Mouse (Mus musculus) C2C12 (cell line): ENCODE measurements at regions not wholly inside any gene's neighbourhood (a gene's known extent, or its start where the extent isn't known, plus 50 kb on each side); places are given as distances from the start of the nearest gene placed in this dataset.

Experiments
- H3K27me3 ChIP-seq: one replicate; pipeline ENCODE4 v1.6.1; 2011; ENCODE audit not compliant: control insufficient read depth, insufficient read depth, insufficient read length
- H3K36me3 ChIP-seq: one replicate; pipeline ENCODE4 v1.6.1; 2011; ENCODE audit not compliant: control insufficient read depth, insufficient read depth
- H3K4me3 ChIP-seq: one replicate; pipeline ENCODE4 v1.5.1; 2011; ENCODE audit warnings: mild to moderate bottlenecking, control low read depth; ENCODE audit not compliant: poor library complexity, insufficient read depth, severe bottlenecking
- H3K79me2 ChIP-seq: one replicate; pipeline ENCODE4 v1.6.1; 2011; ENCODE audit not compliant: control insufficient read depth, insufficient read depth
- H3K79me3 ChIP-seq: one replicate; pipeline ENCODE4 v1.6.1; 2011; ENCODE audit warnings: low read depth, control low read depth
- H3ac ChIP-seq: one replicate; pipeline ENCODE3; 2011; ENCODE audit warnings: low read depth; ENCODE audit not compliant: control insufficient read depth, insufficient read length
- CEBPB ChIP-seq: IDR thresholded peaks from one replicate; pipeline ENCODE4 v1.6.1; 2011; ENCODE audit warnings: low read depth, mild to moderate bottlenecking, control low read depth, moderate library complexity
- CTCF ChIP-seq: IDR thresholded peaks from one replicate; pipeline ENCODE4 v1.5.1; 2011; ENCODE audit not compliant: control insufficient read depth, insufficient read depth, insufficient read length
- FOSL1 ChIP-seq: IDR thresholded peaks from one replicate; pipeline ENCODE4 v1.8.0; 2011; ENCODE audit warnings: mild to moderate bottlenecking, low read length; ENCODE audit not compliant: poor library complexity, insufficient read depth, severe bottlenecking
- MAX ChIP-seq: IDR thresholded peaks from one replicate; pipeline ENCODE4 v1.6.1; 2011; ENCODE audit warnings: mild to moderate bottlenecking, control low read depth
- MYOD1 ChIP-seq: IDR thresholded peaks from one replicate; pipeline ENCODE4 v1.6.1; 2011; ENCODE audit warnings: low read depth; ENCODE audit not compliant: control insufficient read depth, insufficient read length
- MYOG ChIP-seq: IDR thresholded peaks from one replicate; pipeline ENCODE4 v1.6.1; 2011; ENCODE audit not compliant: control insufficient read depth, insufficient read length; ENCODE audit errors: extremely low read depth
- USF1 ChIP-seq: IDR thresholded peaks from one replicate; pipeline ENCODE4 v1.6.1; 2011; ENCODE audit warnings: low read depth, mild to moderate bottlenecking, control low read depth, moderate library complexity

GRCm38 (mm10) chr6:50809669-50809983 lies 155.4 kb upstream of the Npvf start:
- Histone ChIP-seq H3ac (peak overlapping the region; percentile 18), H3K36me3 (no peaks in the 10 kb centered on the region), H3K4me3 (no peak overlapping the region), H3K27me3 (peaks cover 26% of the 10 kb centered on the region), H3K79me2 (no peaks in the 10 kb centered on the region), H3K79me3 (no peaks in the 10 kb centered on the region)
- TF ChIP-seq USF1 (no peak), FOSL1 (no peak), MYOD1 (no peak), MYOG (no peak), MAX (no peak), CTCF (no peak), CEBPB (no peak)

- Histone ChIP-seq H3ac (no peak overlapping the region), H3K4me3 (no peak overlapping the region), H3K79me2 (no peaks in the 10 kb centered on the region), H3K79me3 (no peaks in the 10 kb centered on the region), H3K27me3 (peaks cover 32% of the 10 kb centered on the region), H3K36me3 (no peaks in the 10 kb centered on the region)
- no peak for TF ChIP-seq CTCF
- no peak for TF ChIP-seq USF1
- TF ChIP-seq CEBPB = no peak
- TF ChIP-seq MAX = no peak
- no peak for TF ChIP-seq MYOD1
- TF ChIP-seq FOSL1 = no peak
- TF ChIP-seq MYOG = no peak
Observed at GRCm38 (mm10) chr6:50814936-50815500, 160.8 kb upstream of the Npvf start.

GRCm38 (mm10) chr6:50815579-50815978 lies 161.3 kb upstream of the Npvf start:
- no peaks in the 10 kb centered on the region for H3K36me3 ChIP-seq
- no peaks in the 10 kb centered on the region for H3K79me2 ChIP-seq
- H3K4me3 ChIP-seq = no peak overlapping the region
- TF ChIP-seq USF1 = no peak
- TF ChIP-seq CEBPB = no peak
- TF ChIP-seq CTCF = no peak
- peaks cover 32% of the 10 kb centered on the region for H3K27me3 ChIP-seq
- no peaks in the 10 kb centered on the region for H3K79me3 ChIP-seq
- no peak overlapping the region for H3ac ChIP-seq

- no peaks in the 10 kb centered on the region for H3K36me3 ChIP-seq
- H3K27me3 ChIP-seq = peaks cover 27% of the 10 kb centered on the region
- TF ChIP-seq MYOD1 (no peak), FOSL1 (no peak), CTCF (no peak), MAX (no peak), MYOG (no peak), CEBPB (no peak), USF1 (no peak)
- no peaks in the 10 kb centered on the region for H3K79me3 ChIP-seq
- H3ac ChIP-seq = no peak overlapping the region
- H3K4me3 ChIP-seq = no peak overlapping the region
- no peaks in the 10 kb centered on the region for H3K79me2 ChIP-seq
Observed at GRCm38 (mm10) chr6:50817430-50817829, 163.2 kb upstream of the Npvf start.

- peaks cover 17% of the 10 kb centered on the region for H3K27me3 ChIP-seq
- TF ChIP-seq MYOG = no peak
- no peak for TF ChIP-seq USF1
- no peak for TF ChIP-seq MYOD1
- no peak for TF ChIP-seq MAX
Observed at GRCm38 (mm10) chr6:50818433-50818832, 164.2 kb upstream of the Npvf start.

GRCm38 (mm10) chr6:50818891-50819541 lies 164.8 kb upstream of the Npvf start:
- Histone ChIP-seq H3ac (no peak overlapping the region), H3K79me3 (no peaks in the 10 kb centered on the region), H3K79me2 (no peaks in the 10 kb centered on the region), H3K27me3 (peaks cover 12% of the 10 kb centered on the region), H3K4me3 (no peak overlapping the region), H3K36me3 (no peaks in the 10 kb centered on the region)
- TF ChIP-seq MYOD1 (no peak), MYOG (no peak), FOSL1 (no peak), CEBPB (no peak), USF1 (no peak), CTCF (no peak), MAX (no peak)

More at GRCm38 (mm10) chr6:50818433-50818832, 164.2 kb upstream of the Npvf start:
- Histone ChIP-seq H3K79me3 (no peaks in the 10 kb centered on the region), H3ac (no peak overlapping the region), H3K36me3 (no peaks in the 10 kb centered on the region), H3K4me3 (no peak overlapping the region), H3K79me2 (no peaks in the 10 kb centered on the region)
